Mouse (Mus musculus): ENCODE measurements around the gene Rbpjl.

DNA sequence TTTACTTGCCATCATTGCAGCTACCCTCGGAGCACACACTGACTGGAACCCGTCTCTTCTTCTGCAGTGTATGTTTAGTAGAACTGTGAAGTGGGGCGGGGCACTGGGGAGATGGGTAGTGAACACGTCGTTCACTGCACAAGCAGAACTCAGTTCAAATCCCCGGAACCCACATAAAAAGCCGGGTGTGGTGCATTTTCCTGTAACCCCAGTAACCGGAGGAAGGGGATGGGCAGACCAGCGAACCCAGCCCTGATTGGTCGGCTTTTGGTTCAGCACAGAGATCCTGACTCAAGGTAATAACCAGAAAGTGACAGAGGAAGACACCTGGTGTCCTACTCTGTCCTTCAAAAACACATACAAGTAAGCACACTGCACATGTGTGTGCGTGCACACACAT lies 49.6 kb upstream of the Rbpjl start:
- TF ChIP-seq CTCF (IDR thresholded peaks at IDR 0.05; ENCODE audit: borderline replicate concordance, control insufficient read depth, extremely low read depth, insufficient read depth, low read length, poor library complexity) (no peak), POLR2A (IDR thresholded peaks at IDR 0.05; ENCODE audit: control insufficient read depth, extremely low read depth, insufficient read depth, low read length, poor library complexity) (no peak)
